Mouse (Mus musculus) B cell, adult (primary cell): ENCODE data around the gene Zfp169. TPM values are rescaled to one million over a fixed set of nuclear protein-coding genes. Genes with fewer than 3 reads are reported as not detected.

Experiments
- total RNA-seq: library from RNA; stranded (reverse); gene quantifications from 4 replicates; pipeline ENCODE4 v1.2.4, GENCODE M21; 2023; ENCODE audit not compliant: inconsistent age

Gene Zfp169
- total RNA-seq = 23.4 to 29.8 TPM (median 25.9 TPM) in 4 replicates

DNA sequence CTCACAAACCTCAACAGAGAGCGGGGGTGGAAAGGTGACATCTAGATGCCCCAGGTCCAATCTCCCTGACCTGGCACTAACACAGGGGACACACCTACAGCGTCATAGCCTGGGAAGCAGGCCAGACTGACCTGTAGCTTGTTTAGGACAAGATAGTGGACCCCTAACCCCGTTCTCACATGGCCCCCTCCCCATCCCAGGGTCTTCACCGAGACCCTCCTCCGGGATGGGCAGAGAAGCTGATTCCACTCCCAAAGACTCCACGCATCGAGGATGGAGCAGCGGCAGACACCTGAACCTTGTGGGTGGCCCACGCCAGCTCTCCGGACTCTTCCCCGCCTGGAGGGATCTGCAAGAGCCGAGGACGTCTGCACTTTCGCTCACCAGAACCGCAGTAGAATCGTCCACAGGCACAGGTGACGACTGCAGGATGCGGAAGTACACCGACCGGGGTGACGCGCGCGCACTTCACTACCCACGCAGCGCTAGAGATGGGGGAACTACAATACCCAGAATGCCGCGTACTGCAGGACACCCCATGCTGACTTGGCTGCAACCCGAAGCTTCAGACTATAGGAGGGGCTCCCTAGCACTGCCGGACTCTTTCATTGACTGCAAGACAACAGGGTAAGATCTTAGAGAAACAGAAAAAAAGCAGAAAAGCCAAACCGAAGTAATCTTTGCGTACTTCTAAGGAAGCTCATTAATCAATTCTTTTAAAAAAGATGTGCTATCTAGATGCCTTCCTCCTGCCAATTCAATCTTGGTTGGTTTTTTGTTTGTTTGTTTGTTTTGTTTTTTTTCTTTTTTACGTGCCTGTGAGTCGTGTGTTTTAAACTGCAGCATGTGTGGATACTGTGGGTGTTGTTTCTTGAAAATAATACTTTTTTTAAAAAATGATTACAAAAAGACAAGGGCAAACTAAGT, at the start of gene Zfp169, which contains the start of gene A830005F24Rik:
Gene Zfp169, minus strand, starts transcription at position 449 of the 927 bp plus-strand sequence.
Gene A830005F24Rik, plus strand, starts transcription at position 568 of the 927 bp plus-strand sequence.

Other genes with a start within 250 kb of the Zfp169 start
- 0.93 TPM in 1 of 4 replicates, not detected in the others for gene A830005F24Rik, start 119 bp upstream of the Zfp169 start, total RNA-seq
- gene Ptpdc1, start 112.2 kb upstream of the Zfp169 start, total RNA-seq = 9.0 to 11.8 TPM (median 9.8 TPM) in 4 replicates
- not detected in 4 replicates for gene Barx1, start 149.5 kb upstream of the Zfp169 start, total RNA-seq